Mouse (Mus musculus) cerebellum, adult 2 months (tissue): ENCODE results near the gene C3ar1.

Source experiments
- CTCF ChIP-seq: fragments of 200-500 bp; IDR thresholded peaks from 2 replicates; pipeline ENCODE4 v1.5.1; 2011; ENCODE audit warnings: low read depth, mild to moderate bottlenecking, control low read depth, low read length, moderate library complexity, borderline replicate concordance; ENCODE audit not compliant: insufficient read depth
- POLR2A ChIP-seq: fragments of 200-500 bp; IDR thresholded peaks from 2 replicates; pipeline ENCODE4 v1.6.1; 2011; ENCODE audit warnings: low read length, control low read depth, borderline replicate concordance; ENCODE audit not compliant: insufficient read depth

DNA sequence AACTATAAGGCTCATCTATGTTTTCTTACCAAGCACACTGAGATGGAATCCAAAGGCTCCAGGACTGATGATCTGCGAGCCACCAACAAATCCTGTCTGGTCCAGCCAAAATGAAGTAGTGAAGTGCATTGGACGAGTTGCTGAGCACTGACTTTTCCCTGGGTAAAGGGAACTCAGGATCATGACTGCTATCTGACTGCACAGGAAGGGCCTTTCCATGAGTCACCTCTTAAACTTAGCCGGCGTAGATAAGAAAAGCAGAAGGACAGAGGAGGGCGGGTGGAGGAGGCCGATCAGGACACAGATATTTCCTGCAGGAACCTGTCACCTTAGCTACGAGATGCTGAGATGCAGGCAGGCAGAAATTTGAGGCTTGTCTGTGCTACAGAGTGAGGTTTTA is at the start of gene C3ar1:
- TF ChIP-seq CTCF (no peak), POLR2A (no peak)
